In genomic region chr10:61826753-61827435, GRCm38 (mm10) we compare ENCODE assay signal across 9 mouse cellular contexts. TPM values are rescaled to one million over a fixed set of nuclear protein-coding genes. Genes with fewer than 3 reads are reported as not detected.
A peak's percentile ranks its signal among the peaks of the same experiment; 100 is the strongest.
DNase-seq lines count a peak whose midpoint lies in the region; ATAC-seq lines count a peak whose summit lies in the region.
"Had no signal": no experiment of that assay in that cellular context is flagged by ENCODE, and none has a peak within 500 bp of the region (broad histone marks: within the 10 kb centered on the region; RNA-seq: fewer than 3 reads in every experiment).

No protein-coding gene starts in this region.

- H3K36me3 ChIP-seq in neural tube, embryonic 15.5 days = no peaks in the 10 kb centered on the region

- peak; percentile 24 for DNase-seq in adrenal gland, adult 8-10 months
- DNase-seq in adrenal gland, adult 18-20 months (ENCODE audit: low spot score in 2 of 2) = no peak
- DNase-seq in neural tube, embryonic 10.5 days (ENCODE audit: extremely low spot score, low spot score) = peak; percentile 48
- peak; percentile 80 to 90 for DNase-seq in kidney, postnatal 36 days
- DNase-seq in testis, postnatal 10 days (ENCODE audit: low spot score) = peak; percentile 55
- DNase-seq in natural killer cell, adult 2 months (ENCODE audit: low spot score in 2 of 2) = no peak
- no peak for DNase-seq in cerebellum, adult 18-20 months

- no peak overlapping the region for H3K27ac ChIP-seq in neural tube, embryonic 15.5 days (replicated peaks)
- H3K27ac ChIP-seq: liver, embryonic 14.5 days had no signal

- H3K4me3 ChIP-seq in neural tube, embryonic 15.5 days (replicated peaks) = no peak overlapping the region

- no peaks in the 10 kb centered on the region for H3K9me3 ChIP-seq in neural tube, embryonic 15.5 days (replicated peaks)

- no peak for ATAC-seq in neural tube, embryonic 15.5 days (ENCODE audit: low FRiP score)

- no peak overlapping the region for H3K4me2 ChIP-seq in neural tube, embryonic 15.5 days

- H3K27me3 ChIP-seq in neural tube, embryonic 15.5 days (replicated peaks) = no peaks in the 10 kb centered on the region

- WGBS in neural tube, embryonic 15.5 days = 44% methylated on average over 16 of the region's 16 CpGs

- peaks cover 2% of the 10 kb centered on the region; the same call in 1 of the 2 replicates for H3K4me1 ChIP-seq in neural tube, embryonic 15.5 days

- H3K9ac ChIP-seq in neural tube, embryonic 15.5 days (replicated peaks) = no peak overlapping the region
- H3K9ac ChIP-seq: liver, embryonic 14.5 days had no signal

RNA-seq across cellular contexts. Expression of gene H2afy2, which starts 42.9 kb away (rescaled TPM):
- total RNA-seq in adrenal gland, adult 8-10 months (2022) = 10 to 100 TPM in 2 of 4 experiments, 1 to 10 TPM in 2; 8.5 to 14.8 (median 9.9) TPM
- total RNA-seq in adrenal gland, adult 18-20 months (2021) = 1 to 10 TPM; 6.9 to 7.4 TPM
- 232 and 258 TPM in 2 replicates for polyA plus RNA-seq in neural tube, embryonic 15.5 days (2015; fragmentation: Nextera tagmentation; extraction: Ambion mirVana)

Comparison
In these comparisons a context has a peak if more than half of its experiments do, and no peak if none do; other contexts are left out.
1. DNase-seq: peak in adrenal gland, adult 8-10 months (single experiment), neural tube, embryonic 10.5 days (single experiment), kidney, postnatal 36 days (2 of 2) and testis, postnatal 10 days (single experiment); none in adrenal gland, adult 18-20 months (0 of 2), natural killer cell, adult 2 months (0 of 2) and cerebellum, adult 18-20 months (0 of 2).